ENCODE assay signal across 10 mouse cellular contexts in genomic region chr17:36179446-36179845, GRCm38 (mm10). TPM values are rescaled to one million over a fixed set of nuclear protein-coding genes. Genes with fewer than 3 reads are reported as not detected.
DNase-seq lines count a peak whose midpoint lies in the region; ATAC-seq lines count a peak whose summit lies in the region.
"Not testable (repeated sequence)": the region's sequence is repeated elsewhere in the genome, so short reads cannot be mapped to it uniquely, and the experiment has no call there.
"Had no signal": no experiment of that assay in that cellular context is flagged by ENCODE, and none has a peak within 500 bp of the region (broad histone marks: within the 10 kb centered on the region; RNA-seq: fewer than 3 reads in every experiment).

No protein-coding gene starts in this region.

- 12% methylated on average over 10 of the region's 10 CpGs for WGBS in forebrain, embryonic 11.5 days
- 20% methylated on average over 10 of the region's 10 CpGs for WGBS in heart, embryonic 13.5 days
- 12% methylated on average over 10 of the region's 10 CpGs for WGBS in hindbrain, embryonic 14.5 days
- 10% methylated on average over 10 of the region's 10 CpGs for WGBS in kidney, embryonic 15.5 days
- WGBS in liver, embryonic 11.5 days = 17% methylated on average over 10 of the region's 10 CpGs
- 10% methylated on average over 10 of the region's 10 CpGs for WGBS in midbrain, embryonic 12.5 days
- 14% methylated on average over 10 of the region's 10 CpGs for WGBS in neural tube, embryonic 15.5 days

- H3K27ac ChIP-seq in forebrain, embryonic 11.5 days (ENCODE audit: low read depth, low read length); heart, embryonic 13.5 days (replicated peaks); hindbrain, embryonic 14.5 days; kidney, embryonic 15.5 days; liver, embryonic 11.5 days (ENCODE audit: low read depth, low read length); midbrain, embryonic 12.5 days (replicated peaks); neural tube, embryonic 15.5 days (replicated peaks): not testable (repeated sequence)

- H3K27me3 ChIP-seq in forebrain, embryonic 11.5 days (ENCODE audit: control insufficient read depth, insufficient read depth, low read length) = not testable (repeated sequence)
- H3K27me3 ChIP-seq in heart, embryonic 13.5 days (replicated peaks) = peaks cover 52% of the 10 kb centered on the region
- peaks cover 42% of the 10 kb centered on the region for H3K27me3 ChIP-seq in hindbrain, embryonic 14.5 days (ENCODE audit: control insufficient read depth, insufficient read depth, low read length)
- peaks cover 49% of the 10 kb centered on the region for H3K27me3 ChIP-seq in kidney, embryonic 15.5 days
- H3K27me3 ChIP-seq in liver, embryonic 11.5 days (replicated peaks; ENCODE audit: control insufficient read depth, insufficient read depth, low read length) = peaks cover 28% of the 10 kb centered on the region
- peaks cover 34% of the 10 kb centered on the region for H3K27me3 ChIP-seq in midbrain, embryonic 12.5 days
- peaks cover 34% of the 10 kb centered on the region for H3K27me3 ChIP-seq in neural tube, embryonic 15.5 days (replicated peaks)

- ATAC-seq in CD4-positive, CD25-positive, alpha-beta regulatory T cell, adult 4 months = peak; percentile 16
- not testable (repeated sequence) for ATAC-seq in forebrain, embryonic 11.5 days (replicated peaks; ENCODE audit: low FRiP score); heart, embryonic 13.5 days (ENCODE audit: extremely low read depth, insufficient number of reproducible peaks, low FRiP score, low TSS enrichment); hindbrain, embryonic 14.5 days (ENCODE audit: low FRiP score); kidney, embryonic 15.5 days (replicated peaks; ENCODE audit: low FRiP score); liver, embryonic 11.5 days (replicated peaks; ENCODE audit: low FRiP score); midbrain, embryonic 12.5 days (ENCODE audit: low FRiP score, low read depth); neural tube, embryonic 15.5 days (ENCODE audit: low FRiP score)

- H3K4me3 ChIP-seq in forebrain, embryonic 11.5 days (ENCODE audit: low read depth, low read length) = peak overlapping the region; percentile 27; the same call in 1 of the 2 replicates
- H3K4me3 ChIP-seq in heart, embryonic 13.5 days = peak overlapping the region; percentile 50
- not testable (repeated sequence) for H3K4me3 ChIP-seq in hindbrain, embryonic 14.5 days (replicated peaks; ENCODE audit: low read length); liver, embryonic 11.5 days (ENCODE audit: low read depth, low read length)
- H3K4me3 ChIP-seq in kidney, embryonic 15.5 days (replicated peaks) = peak overlapping the region; percentile 42
- peak overlapping the region; percentile 41 for H3K4me3 ChIP-seq in midbrain, embryonic 12.5 days
- H3K4me3 ChIP-seq in neural tube, embryonic 15.5 days (replicated peaks) = peak overlapping the region; percentile 32; the same call in 1 of the 2 replicates

- H3K4me1 ChIP-seq in forebrain, embryonic 11.5 days (replicated peaks; ENCODE audit: control insufficient read depth, insufficient read depth, low read length); heart, embryonic 13.5 days; hindbrain, embryonic 14.5 days (replicated peaks; ENCODE audit: control insufficient read depth, insufficient read depth, low read length); kidney, embryonic 15.5 days; liver, embryonic 11.5 days (replicated peaks; ENCODE audit: control insufficient read depth, insufficient read depth, low read length); midbrain, embryonic 12.5 days; neural tube, embryonic 15.5 days: not testable (repeated sequence)

- not testable (repeated sequence) for H3K9ac ChIP-seq in forebrain, embryonic 11.5 days (ENCODE audit: low read length); hindbrain, embryonic 14.5 days; kidney, embryonic 15.5 days; liver, embryonic 11.5 days (ENCODE audit: low read depth, low read length); midbrain, embryonic 12.5 days (replicated peaks); neural tube, embryonic 15.5 days (replicated peaks)
- peak overlapping the region; percentile 62; the same call in 1 of the 2 replicates for H3K9ac ChIP-seq in heart, embryonic 13.5 days

- H3K36me3 ChIP-seq in forebrain, embryonic 11.5 days (ENCODE audit: control insufficient read depth, insufficient read depth, low read length); heart, embryonic 13.5 days; hindbrain, embryonic 14.5 days (replicated peaks; ENCODE audit: control insufficient read depth, insufficient read depth); kidney, embryonic 15.5 days; liver, embryonic 11.5 days (ENCODE audit: control insufficient read depth, insufficient read depth, low read length); midbrain, embryonic 12.5 days; neural tube, embryonic 15.5 days: not testable (repeated sequence)

- not testable (repeated sequence) for DNase-seq in forebrain, embryonic 11.5 days (ENCODE audit: low spot score); liver, embryonic 11.5 days (ENCODE audit: low spot score)
- DNase-seq in hindbrain, embryonic 14.5 days (ENCODE audit: low spot score) = peak; percentile 23

- not testable (repeated sequence) for H3K9me3 ChIP-seq in forebrain, embryonic 11.5 days (ENCODE audit: control insufficient read depth, low read length); heart, embryonic 13.5 days; hindbrain, embryonic 14.5 days (ENCODE audit: control insufficient read depth, low read length); kidney, embryonic 15.5 days (replicated peaks); liver, embryonic 11.5 days (ENCODE audit: control insufficient read depth, low read length); midbrain, embryonic 12.5 days; neural tube, embryonic 15.5 days (replicated peaks)

- peak overlapping the region; percentile 49; the same call in 1 of the 2 replicates for H3K4me2 ChIP-seq in forebrain, embryonic 11.5 days (ENCODE audit: low read depth, low read length, severe bottlenecking)
- H3K4me2 ChIP-seq in heart, embryonic 13.5 days = peak overlapping the region; percentile 73
- H3K4me2 ChIP-seq in hindbrain, embryonic 14.5 days (replicated peaks) = peak overlapping the region; percentile 54
- H3K4me2 ChIP-seq in kidney, embryonic 15.5 days = peak overlapping the region; percentile 73
- H3K4me2 ChIP-seq in liver, embryonic 11.5 days = peak overlapping the region; percentile 55
- peak overlapping the region; percentile 59 for H3K4me2 ChIP-seq in midbrain, embryonic 12.5 days (replicated peaks)
- H3K4me2 ChIP-seq in neural tube, embryonic 15.5 days = peak overlapping the region; percentile 61

RNA-seq across cellular contexts. Expression of gene H2-T3, which starts 10.6 kb away (rescaled TPM):
- 1 to 10 TPM in 1 of 2 experiments, under 1 TPM in 1; 0.95 to 1.3 TPM for polyA plus RNA-seq in CD4-positive, CD25-positive, alpha-beta regulatory T cell, adult 4 months (2017; shearing (Covaris generic))
- polyA plus RNA-seq in forebrain, embryonic 11.5 days (2014; fragmentation: Nextera tagmentation; extraction: Ambion mirVana) = not detected in 2 replicates
- 0.08 and 0.09 TPM in 2 replicates for polyA plus RNA-seq in heart, embryonic 13.5 days (2015; fragmentation: Nextera tagmentation; extraction: Ambion mirVana)
- polyA plus RNA-seq in hindbrain, embryonic 14.5 days (2014; fragmentation: Nextera tagmentation; extraction: Ambion mirVana) = not detected in 2 replicates
- not detected in 2 replicates for polyA plus RNA-seq in kidney, embryonic 15.5 days (2015; fragmentation: Nextera tagmentation; extraction: Ambion mirVana)
- not detected in 2 replicates for polyA plus RNA-seq in liver, embryonic 11.5 days (2014; fragmentation: Nextera tagmentation; extraction: Ambion mirVana)
- polyA plus RNA-seq in midbrain, embryonic 12.5 days (2016; fragmentation: Nextera tagmentation; extraction: Ambion mirVana) = not detected in 2 replicates
- polyA plus RNA-seq in neural tube, embryonic 15.5 days (2015; fragmentation: Nextera tagmentation; extraction: Ambion mirVana) = 0.57 TPM in 1 of 2 replicates, not detected in the other
- polyA plus RNA-seq: myocyte, Patski had no signal

RNA-seq across cellular contexts. Expression of gene Gm8909, which starts 11.1 kb away (rescaled TPM):
- 1 to 10 TPM; 2.5 to 5.0 TPM for polyA plus RNA-seq in CD4-positive, CD25-positive, alpha-beta regulatory T cell, adult 4 months (2017; shearing (Covaris generic))
- polyA plus RNA-seq in forebrain, embryonic 11.5 days (2014; fragmentation: Nextera tagmentation; extraction: Ambion mirVana) = not detected in 2 replicates
- 1.3 and 1.9 TPM in 2 replicates for polyA plus RNA-seq in heart, embryonic 13.5 days (2015; fragmentation: Nextera tagmentation; extraction: Ambion mirVana)
- polyA plus RNA-seq in hindbrain, embryonic 14.5 days (2014; fragmentation: Nextera tagmentation; extraction: Ambion mirVana) = not detected in 2 replicates
- not detected in 2 replicates for polyA plus RNA-seq in kidney, embryonic 15.5 days (2015; fragmentation: Nextera tagmentation; extraction: Ambion mirVana)
- 0.25 and 0.31 TPM in 2 replicates for polyA plus RNA-seq in liver, embryonic 11.5 days (2014; fragmentation: Nextera tagmentation; extraction: Ambion mirVana)
- polyA plus RNA-seq in midbrain, embryonic 12.5 days (2016; fragmentation: Nextera tagmentation; extraction: Ambion mirVana) = not detected in 2 replicates
- not detected in 2 replicates for polyA plus RNA-seq in neural tube, embryonic 15.5 days (2015; fragmentation: Nextera tagmentation; extraction: Ambion mirVana)
- polyA plus RNA-seq: myocyte, Patski had no signal

RNA-seq across cellular contexts. Expression of gene Gm7030, which starts 50.2 kb away (rescaled TPM):
- polyA plus RNA-seq in CD4-positive, CD25-positive, alpha-beta regulatory T cell, adult 4 months (2017; shearing (Covaris generic)) = under 1 TPM in 1 of 2 experiments, not detected in 1; 0.62 TPM
- not detected in 2 replicates for polyA plus RNA-seq in forebrain, embryonic 11.5 days (2014; fragmentation: Nextera tagmentation; extraction: Ambion mirVana)
- polyA plus RNA-seq in heart, embryonic 13.5 days (2015; fragmentation: Nextera tagmentation; extraction: Ambion mirVana) = not detected in 2 replicates
- polyA plus RNA-seq in hindbrain, embryonic 14.5 days (2014; fragmentation: Nextera tagmentation; extraction: Ambion mirVana) = not detected in 2 replicates
- polyA plus RNA-seq in kidney, embryonic 15.5 days (2015; fragmentation: Nextera tagmentation; extraction: Ambion mirVana) = not detected in 2 replicates
- polyA plus RNA-seq in liver, embryonic 11.5 days (2014; fragmentation: Nextera tagmentation; extraction: Ambion mirVana) = not detected in 2 replicates
- polyA plus RNA-seq in midbrain, embryonic 12.5 days (2016; fragmentation: Nextera tagmentation; extraction: Ambion mirVana) = not detected in 2 replicates
- not detected in 2 replicates for polyA plus RNA-seq in neural tube, embryonic 15.5 days (2015; fragmentation: Nextera tagmentation; extraction: Ambion mirVana)
- polyA plus RNA-seq: myocyte, Patski had no signal

RNA-seq across cellular contexts. Expression of gene Gm19684, which starts 58.0 kb away (rescaled TPM):
- polyA plus RNA-seq in CD4-positive, CD25-positive, alpha-beta regulatory T cell, adult 4 months (2017; shearing (Covaris generic)) = 1 to 10 TPM; 1.4 to 1.9 TPM
- not detected in 2 replicates for polyA plus RNA-seq in forebrain, embryonic 11.5 days (2014; fragmentation: Nextera tagmentation; extraction: Ambion mirVana)
- polyA plus RNA-seq in heart, embryonic 13.5 days (2015; fragmentation: Nextera tagmentation; extraction: Ambion mirVana) = not detected in 2 replicates
- not detected in 2 replicates for polyA plus RNA-seq in hindbrain, embryonic 14.5 days (2014; fragmentation: Nextera tagmentation; extraction: Ambion mirVana)
- polyA plus RNA-seq in kidney, embryonic 15.5 days (2015; fragmentation: Nextera tagmentation; extraction: Ambion mirVana) = not detected in 2 replicates
- polyA plus RNA-seq in liver, embryonic 11.5 days (2014; fragmentation: Nextera tagmentation; extraction: Ambion mirVana) = not detected in 2 replicates
- polyA plus RNA-seq in midbrain, embryonic 12.5 days (2016; fragmentation: Nextera tagmentation; extraction: Ambion mirVana) = not detected in 2 replicates
- not detected in 2 replicates for polyA plus RNA-seq in neural tube, embryonic 15.5 days (2015; fragmentation: Nextera tagmentation; extraction: Ambion mirVana)
- polyA plus RNA-seq: myocyte had no signal
